10 mouse cellular contexts compared by ENCODE assay signal in the genomic region with DNA sequence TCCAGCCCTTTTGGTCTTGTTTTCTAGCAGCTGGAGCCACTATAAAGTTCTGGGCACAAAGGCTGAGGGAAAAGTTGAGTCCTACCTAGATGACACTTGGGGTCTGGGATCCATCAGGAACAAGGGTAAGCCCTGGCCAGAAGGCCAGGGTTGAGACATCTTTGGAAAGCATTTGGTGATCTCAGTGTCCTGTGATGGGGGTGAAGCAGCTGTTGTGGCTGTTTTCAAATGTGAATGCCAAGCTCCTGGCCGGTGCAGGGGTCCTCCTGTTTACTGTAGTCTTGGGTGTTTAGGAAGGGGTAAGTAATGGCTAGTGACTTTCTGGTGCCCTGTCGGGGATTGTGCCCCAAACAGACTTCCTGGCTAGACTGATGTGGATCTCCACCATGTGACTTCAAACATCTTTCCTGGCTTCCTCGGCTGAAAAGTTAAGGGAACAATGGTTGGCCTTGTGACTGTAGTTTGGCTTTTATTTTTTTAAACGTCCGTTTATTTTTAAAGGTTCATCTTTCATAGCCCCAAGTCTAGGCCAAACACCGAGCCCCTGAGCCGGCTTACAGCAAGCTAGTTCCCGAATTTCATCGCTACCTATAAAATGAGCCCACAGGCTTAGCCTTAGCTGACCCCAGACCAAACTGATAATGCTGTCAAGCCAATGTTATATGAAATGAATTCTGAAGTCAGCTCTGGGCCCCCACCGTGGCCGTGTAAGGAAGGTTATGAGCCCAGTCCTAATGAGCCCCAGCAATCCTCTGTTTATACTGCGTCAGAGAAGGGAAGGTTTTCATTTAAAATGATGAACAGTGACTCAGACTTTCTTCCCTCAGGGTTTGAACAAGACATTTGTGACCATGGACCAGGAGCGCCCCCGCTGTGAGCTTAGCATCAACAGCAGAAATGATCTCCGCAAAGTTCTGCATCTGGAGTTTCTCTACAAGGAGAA. TPM values are rescaled to one million over a fixed set of nuclear protein-coding genes. Genes with fewer than 3 reads are reported as not detected.
DNase-seq lines count a peak whose midpoint lies in the region; ATAC-seq and TF ChIP-seq lines count a peak whose summit lies in the region.
"Had no signal": no experiment of that assay in that cellular context is flagged by ENCODE, and none has a peak within 500 bp of the region (broad histone marks: within the 10 kb centered on the region; RNA-seq: fewer than 3 reads in every experiment).

No protein-coding gene starts in this region.

- H3K9ac ChIP-seq in embryonic facial prominence, embryonic 12.5 days = no peak overlapping the region
- H3K9ac ChIP-seq in heart, postnatal 0 days (replicated peaks; ENCODE audit: low read depth, low read length) = no peak overlapping the region
- no peak overlapping the region for H3K9ac ChIP-seq in hindbrain, embryonic 12.5 days
- H3K9ac ChIP-seq: heart, embryonic 15.5 days had no signal

- 68% methylated on average over 15 of the region's 15 CpGs for WGBS in heart, embryonic 10.5 days
- WGBS in embryonic facial prominence, embryonic 12.5 days = 27% methylated on average over 15 of the region's 15 CpGs
- 68% methylated on average over 15 of the region's 15 CpGs for WGBS in heart, postnatal 0 days
- 72% methylated on average over 15 of the region's 15 CpGs for WGBS in hindbrain, embryonic 12.5 days

- no peak for TF ChIP-seq EP300 in heart, postnatal 0 days (IDR thresholded peaks at IDR 0.05; ENCODE audit: low read depth)

- H3K9me3 ChIP-seq in heart, embryonic 10.5 days = no peaks in the 10 kb centered on the region
- no peaks in the 10 kb centered on the region for H3K9me3 ChIP-seq in embryonic facial prominence, embryonic 12.5 days
- H3K9me3 ChIP-seq in heart, postnatal 0 days (replicated peaks; ENCODE audit: control insufficient read depth, low read length) = no peaks in the 10 kb centered on the region
- H3K9me3 ChIP-seq in hindbrain, embryonic 12.5 days (replicated peaks) = no peaks in the 10 kb centered on the region
- H3K9me3 ChIP-seq: heart, embryonic 15.5 days had no signal

- H3K4me1 ChIP-seq in heart, embryonic 10.5 days = 0 out of 2 replicates have a peak, but pooled peaks cover 9% of the 10 kb centered on the region
- H3K4me1 ChIP-seq in embryonic facial prominence, embryonic 12.5 days = peaks cover 26% of the 10 kb centered on the region; the same call in 1 of the 2 replicates
- no peaks in the 10 kb centered on the region for H3K4me1 ChIP-seq in heart, postnatal 0 days (ENCODE audit: control insufficient read depth, insufficient read depth)
- 0 out of 2 replicates have a peak, but pooled peaks cover 2% of the 10 kb centered on the region for H3K4me1 ChIP-seq in hindbrain, embryonic 12.5 days

- H3K4me3 ChIP-seq in heart, embryonic 10.5 days = no peak overlapping the region
- no peak overlapping the region for H3K4me3 ChIP-seq in embryonic facial prominence, embryonic 12.5 days
- H3K4me3 ChIP-seq in heart, postnatal 0 days (ENCODE audit: low read depth, low read length) = no peak overlapping the region
- no peak overlapping the region for H3K4me3 ChIP-seq in hindbrain, embryonic 12.5 days
- H3K4me3 ChIP-seq: heart, embryonic 15.5 days had no signal

- no peaks in the 10 kb centered on the region for H3K27me3 ChIP-seq in heart, embryonic 10.5 days (ENCODE audit: insufficient read depth, poor library complexity, severe bottlenecking)
- H3K27me3 ChIP-seq in embryonic facial prominence, embryonic 12.5 days = no peaks in the 10 kb centered on the region
- no peaks in the 10 kb centered on the region for H3K27me3 ChIP-seq in heart, postnatal 0 days (ENCODE audit: control insufficient read depth, insufficient read depth, low read length)
- no peaks in the 10 kb centered on the region for H3K27me3 ChIP-seq in hindbrain, embryonic 12.5 days
- H3K27me3 ChIP-seq: heart, embryonic 15.5 days had no signal

- ATAC-seq in embryonic facial prominence, embryonic 12.5 days (ENCODE audit: insufficient number of reproducible peaks, insufficient read depth, low FRiP score, low TSS enrichment) = peak; percentile 55
- ATAC-seq in heart, postnatal 0 days (ENCODE audit: insufficient read depth, low read depth) = no peak
- ATAC-seq in hindbrain, embryonic 12.5 days (ENCODE audit: low FRiP score) = no peak

- no peak for TF ChIP-seq CTCF in heart, postnatal 0 days (IDR thresholded peaks at IDR 0.05; ENCODE audit: low read depth)

- no peak overlapping the region for H3K4me2 ChIP-seq in embryonic facial prominence, embryonic 12.5 days (replicated peaks)
- no peak overlapping the region for H3K4me2 ChIP-seq in heart, postnatal 0 days (ENCODE audit: low read depth, low read length)
- H3K4me2 ChIP-seq in hindbrain, embryonic 12.5 days (replicated peaks) = no peak overlapping the region
- H3K4me2 ChIP-seq: heart, embryonic 15.5 days had no signal

- peaks cover 11% of the 10 kb centered on the region; the same call in 1 of the 2 replicates for H3K36me3 ChIP-seq in heart, embryonic 10.5 days
- H3K36me3 ChIP-seq in embryonic facial prominence, embryonic 12.5 days = peaks cover 12% of the 10 kb centered on the region
- peaks cover 7% of the 10 kb centered on the region; the same call in 1 of the 2 replicates for H3K36me3 ChIP-seq in heart, postnatal 0 days (replicated peaks; ENCODE audit: control insufficient read depth, insufficient read depth, low read length)
- no peaks in the 10 kb centered on the region for H3K36me3 ChIP-seq in hindbrain, embryonic 12.5 days
- H3K36me3 ChIP-seq: heart, embryonic 15.5 days had no signal

- H3K27ac ChIP-seq in heart, embryonic 10.5 days = no peak overlapping the region
- peak overlapping the region; percentile 59 for H3K27ac ChIP-seq in embryonic facial prominence, embryonic 12.5 days
- H3K27ac ChIP-seq in heart, postnatal 0 days (ENCODE audit: low read depth) = peak overlapping the region; percentile 30; the same call in 1 of the 2 replicates
- no peak overlapping the region for H3K27ac ChIP-seq in hindbrain, embryonic 12.5 days
- H3K27ac ChIP-seq: heart, embryonic 15.5 days had no signal

- peak; percentile 53 to 59 for DNase-seq in heart, adult 18-20 months
- no peak for DNase-seq in heart, embryonic 10.5 days (ENCODE audit: low spot score)
- peak; percentile 17 for DNase-seq in heart, postnatal 0 days (ENCODE audit: low spot score)
- peak; percentile 51 for DNase-seq in lung, postnatal 25 days (ENCODE audit: low spot score)
- no peak for DNase-seq in adrenal gland, postnatal 10 days
- no peak for DNase-seq in B cell, adult 2 months
- DNase-seq: kidney, adult 8-10 months had no signal

RNA-seq across cellular contexts. Expression of a gene that starts 7.5 kb away (rescaled TPM):
- 1 to 10 TPM; 3.7 to 6.7 TPM for total RNA-seq in heart, adult 18-20 months (2021)
- 7.7 and 9.7 TPM in 2 replicates for polyA plus RNA-seq in heart, embryonic 10.5 days (2016; fragmentation: Nextera tagmentation; extraction: Ambion mirVana)
- 18.8 and 20.6 TPM in 2 replicates for polyA plus RNA-seq in embryonic facial prominence, embryonic 12.5 days (2016; fragmentation: Nextera tagmentation; extraction: Ambion mirVana)
- total RNA-seq in heart, postnatal 0 days (2014; rRNA removed; ENCODE audit: low replicate concordance) = 12.0 and 31.2 TPM in 2 replicates
- polyA plus RNA-seq in heart, postnatal 0 days (2015; fragmentation: Nextera tagmentation; extraction: Ambion mirVana) = 3.3 and 3.9 TPM in 2 replicates
- total RNA-seq in adrenal gland, postnatal 10 days (2021) = 1 to 10 TPM; 4.5 to 6.6 TPM
- 11.2 and 13.9 TPM in 2 replicates for polyA plus RNA-seq in hindbrain, embryonic 12.5 days (2016; fragmentation: Nextera tagmentation; extraction: Ambion mirVana)

RNA-seq across cellular contexts. Expression of a gene that starts 35.9 kb away (rescaled TPM):
- 10 to 100 TPM; 31.1 to 33.0 TPM for total RNA-seq in heart, adult 18-20 months (2021)
- 0.20 TPM in 1 of 2 replicates, not detected in the other for polyA plus RNA-seq in heart, embryonic 10.5 days (2016; fragmentation: Nextera tagmentation; extraction: Ambion mirVana)
- 2.4 and 2.6 TPM in 2 replicates for polyA plus RNA-seq in embryonic facial prominence, embryonic 12.5 days (2016; fragmentation: Nextera tagmentation; extraction: Ambion mirVana)
- 1.2 TPM in 1 of 2 replicates, not detected in the other for total RNA-seq in heart, postnatal 0 days (2014; rRNA removed; ENCODE audit: low replicate concordance)
- not detected in 2 replicates for polyA plus RNA-seq in heart, postnatal 0 days (2015; fragmentation: Nextera tagmentation; extraction: Ambion mirVana)
- total RNA-seq in adrenal gland, postnatal 10 days (2021) = 1 to 10 TPM; 6.3 to 7.2 TPM
- polyA plus RNA-seq in hindbrain, embryonic 12.5 days (2016; fragmentation: Nextera tagmentation; extraction: Ambion mirVana) = 0.29 TPM in 1 of 2 replicates, not detected in the other
- polyA plus RNA-seq: heart, embryonic 15.5 days had no signal

Comparison
In these comparisons a context has a peak if more than half of its experiments do, and no peak if none do; other contexts are left out.
1. DNase-seq: peak in heart, adult 18-20 months (2 of 2), heart, postnatal 0 days (single experiment) and lung, postnatal 25 days (single experiment); none in heart, embryonic 10.5 days (single experiment), adrenal gland, postnatal 10 days (single experiment) and B cell, adult 2 months (0 of 2).
2. H3K27ac ChIP-seq: peak in embryonic facial prominence, embryonic 12.5 days (single experiment) and heart, postnatal 0 days (single experiment); none in heart, embryonic 10.5 days (single experiment) and hindbrain, embryonic 12.5 days (single experiment).